Mouse (Mus musculus): ENCODE data around the gene Gys2. TPM values are rescaled to one million over a fixed set of nuclear protein-coding genes. Genes with fewer than 3 reads are reported as not detected.
"Not testable (repeated sequence)": the region's sequence is repeated elsewhere in the genome, so short reads cannot be mapped to it uniquely, and the experiment has no call there.

The Gys2 gene
- polyA plus RNA-seq, 1 experiment from 2014 or later: 0.12 TPM

- peak overlapping the region; percentile 84 for H3K9ac ChIP-seq (ENCODE audit: low read length)
- no peaks in the 10 kb centered on the region; the same call in none of the 2 replicates for H3K27me3 ChIP-seq (ENCODE audit: control insufficient read depth, insufficient read depth, low read length)
- DNase-seq (ENCODE audit: low spot score, missing footprints): peak; percentile 89
- no peaks in the 10 kb centered on the region for H3K36me3 ChIP-seq (ENCODE audit: control insufficient read depth, insufficient read depth, low read length)
- H3K4me2 ChIP-seq: peak overlapping the region; percentile 86
- no peaks in the 10 kb centered on the region for H3K9me3 ChIP-seq (ENCODE audit: control insufficient read depth, low read length)
- no peak overlapping the region for H3K27ac ChIP-seq (ENCODE audit: low read depth, low read length)
- under 1% methylated on average over 30 of the region's 30 CpGs for WGBS
- peak overlapping the region; percentile 60 for H3K4me3 ChIP-seq (ENCODE audit: low read depth, low read length)
- H3K4me1 ChIP-seq (ENCODE audit: control insufficient read depth, insufficient read depth, low read length): peaks cover 17% of the 10 kb centered on the region
- peak; percentile 76 for ATAC-seq (ENCODE audit: low FRiP score)
These were observed 34.3 kb upstream of the Gys2 start for GRCm38 (mm10) chr6:142507033-142507784.

GRCm38 (mm10) chr6:142506338-142507032, 33.6 kb upstream of the Gys2 start:
- Histone ChIP-seq H3K36me3 (ENCODE audit: control insufficient read depth, insufficient read depth, low read length) (no peaks in the 10 kb centered on the region), H3K27ac (ENCODE audit: low read depth, low read length) (no peak overlapping the region), H3K4me2 (peak overlapping the region; percentile 86), H3K4me1 (ENCODE audit: control insufficient read depth, insufficient read depth, low read length) (peaks cover 16% of the 10 kb centered on the region), H3K9me3 (ENCODE audit: control insufficient read depth, low read length) (no peaks in the 10 kb centered on the region), H3K9ac (ENCODE audit: low read length) (peak overlapping the region; percentile 84), H3K4me3 (ENCODE audit: low read depth, low read length) (peak overlapping the region; percentile 60), H3K27me3 (ENCODE audit: control insufficient read depth, insufficient read depth, low read length) (no peaks in the 10 kb centered on the region; the same call in 1 of the 2 replicates)
- WGBS: 10% methylated on average over 10 of the region's 10 CpGs
- DNase-seq (ENCODE audit: low spot score, missing footprints): peak; percentile 89
- ATAC-seq (ENCODE audit: low FRiP score): no peak

- no peak for ATAC-seq (ENCODE audit: low FRiP score)
- Histone ChIP-seq H3K9me3 (ENCODE audit: control insufficient read depth, low read length) (no peaks in the 10 kb centered on the region), H3K27ac (ENCODE audit: low read depth, low read length) (no peak overlapping the region), H3K4me3 (ENCODE audit: low read depth, low read length) (no peak overlapping the region), H3K9ac (ENCODE audit: low read length) (no peak overlapping the region), H3K4me1 (ENCODE audit: control insufficient read depth, insufficient read depth, low read length) (peaks cover 14% of the 10 kb centered on the region), H3K4me2 (no peak overlapping the region), H3K27me3 (ENCODE audit: control insufficient read depth, insufficient read depth, low read length) (no peaks in the 10 kb centered on the region), H3K36me3 (ENCODE audit: control insufficient read depth, insufficient read depth, low read length) (0 out of 2 replicates have a peak, but pooled peaks cover 2% of the 10 kb centered on the region)
- no peak for DNase-seq (ENCODE audit: low spot score, missing footprints)
- 74% methylated on average over 8 of the region's 8 CpGs for WGBS
These were observed 30.7 kb upstream of the Gys2 start for GRCm38 (mm10) chr6:142503601-142504000.

DNA sequence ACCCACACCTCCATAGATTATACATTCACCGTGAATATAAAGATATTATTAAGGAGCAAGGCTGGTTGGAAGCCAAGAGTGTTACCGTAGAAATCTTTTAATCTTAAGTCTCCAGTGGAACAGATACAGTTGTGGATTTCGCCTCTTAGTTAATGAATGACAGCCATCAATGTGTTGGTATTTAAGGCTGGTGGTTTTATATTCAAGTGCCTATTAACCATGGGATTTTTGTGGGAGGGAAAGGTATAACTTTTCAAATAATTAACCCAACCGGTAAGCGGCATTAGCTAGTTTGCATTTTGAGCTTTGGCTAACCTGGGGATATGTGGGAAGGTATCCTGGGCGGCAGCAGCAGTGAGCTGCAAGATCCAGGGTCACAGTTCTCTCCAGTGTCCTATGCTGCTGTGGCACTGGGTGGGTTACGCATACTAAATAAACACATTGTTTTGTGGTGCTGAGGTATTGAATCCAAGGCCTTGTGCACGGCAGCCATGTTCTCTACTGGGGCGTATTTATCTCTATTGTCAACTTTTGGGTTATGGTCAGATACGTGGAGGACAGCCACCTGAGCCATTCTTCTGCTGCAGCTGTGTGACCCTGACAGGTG, 29.7 kb upstream of the Gys2 start:
- Histone ChIP-seq H3K9ac (ENCODE audit: low read length) (no peak overlapping the region), H3K4me3 (ENCODE audit: low read depth, low read length) (no peak overlapping the region), H3K9me3 (ENCODE audit: control insufficient read depth, low read length) (no peaks in the 10 kb centered on the region), H3K4me1 (ENCODE audit: control insufficient read depth, insufficient read depth, low read length) (peaks cover 9% of the 10 kb centered on the region), H3K4me2 (no peak overlapping the region), H3K27ac (ENCODE audit: low read depth, low read length) (no peak overlapping the region), H3K27me3 (ENCODE audit: control insufficient read depth, insufficient read depth, low read length) (no peaks in the 10 kb centered on the region), H3K36me3 (ENCODE audit: control insufficient read depth, insufficient read depth, low read length) (peaks cover 6% of the 10 kb centered on the region; the same call in 1 of the 2 replicates)
- DNase-seq (ENCODE audit: low spot score, missing footprints) (no peak), ATAC-seq (ENCODE audit: low FRiP score) (no peak)
- 91% methylated on average over 10 of the region's 10 CpGs for WGBS

GRCm38 (mm10) chr6:142490114-142490513, 17.2 kb upstream of the Gys2 start:
- H3K4me1 ChIP-seq (ENCODE audit: control insufficient read depth, insufficient read depth, low read length); ATAC-seq (ENCODE audit: low FRiP score); H3K36me3 ChIP-seq (ENCODE audit: control insufficient read depth, insufficient read depth, low read length); H3K4me2 ChIP-seq; DNase-seq (ENCODE audit: low spot score, missing footprints); H3K27ac ChIP-seq (ENCODE audit: low read depth, low read length); H3K27me3 ChIP-seq (ENCODE audit: control insufficient read depth, insufficient read depth, low read length); H3K4me3 ChIP-seq (ENCODE audit: low read depth, low read length); H3K9me3 ChIP-seq (ENCODE audit: control insufficient read depth, low read length); H3K9ac ChIP-seq (ENCODE audit: low read length): not testable (repeated sequence)
- 97% methylated on average over 6 of the region's 6 CpGs for WGBS

DNA sequence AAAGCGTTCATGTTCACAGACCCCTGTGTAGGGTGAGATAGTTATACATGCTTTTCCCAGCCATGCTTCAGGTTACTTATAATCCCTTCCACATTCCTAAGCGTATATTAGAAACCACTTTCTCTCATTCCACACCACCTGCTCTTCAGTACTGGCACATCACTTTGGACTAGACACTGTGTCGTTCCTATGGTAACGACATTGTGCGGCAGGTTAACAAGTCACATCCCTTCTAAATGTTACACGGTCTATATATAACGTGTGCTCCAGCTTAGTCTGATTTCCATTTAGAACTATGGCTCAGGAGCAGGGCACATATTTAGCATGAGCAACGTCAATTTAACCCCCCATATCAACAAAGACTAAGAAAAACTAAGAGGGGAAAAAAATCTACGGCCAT, 14.7 kb upstream of the Gys2 start:
- H3K9me3 ChIP-seq (ENCODE audit: control insufficient read depth, low read length): no peaks in the 10 kb centered on the region
- no peak overlapping the region for H3K4me3 ChIP-seq (ENCODE audit: low read depth, low read length)
- H3K4me2 ChIP-seq: no peak overlapping the region
- 92% methylated on average over 9 of the region's 9 CpGs for WGBS
- no peak overlapping the region for H3K27ac ChIP-seq (ENCODE audit: low read depth, low read length)
- DNase-seq (ENCODE audit: low spot score, missing footprints): no peak
- no peaks in the 10 kb centered on the region for H3K4me1 ChIP-seq (ENCODE audit: control insufficient read depth, insufficient read depth, low read length)
- no peaks in the 10 kb centered on the region for H3K27me3 ChIP-seq (ENCODE audit: control insufficient read depth, insufficient read depth, low read length)
- ATAC-seq (ENCODE audit: low FRiP score): no peak
- H3K9ac ChIP-seq (ENCODE audit: low read length): no peak overlapping the region
- peaks cover 4% of the 10 kb centered on the region; the same call in 1 of the 2 replicates for H3K36me3 ChIP-seq (ENCODE audit: control insufficient read depth, insufficient read depth, low read length)

DNA sequence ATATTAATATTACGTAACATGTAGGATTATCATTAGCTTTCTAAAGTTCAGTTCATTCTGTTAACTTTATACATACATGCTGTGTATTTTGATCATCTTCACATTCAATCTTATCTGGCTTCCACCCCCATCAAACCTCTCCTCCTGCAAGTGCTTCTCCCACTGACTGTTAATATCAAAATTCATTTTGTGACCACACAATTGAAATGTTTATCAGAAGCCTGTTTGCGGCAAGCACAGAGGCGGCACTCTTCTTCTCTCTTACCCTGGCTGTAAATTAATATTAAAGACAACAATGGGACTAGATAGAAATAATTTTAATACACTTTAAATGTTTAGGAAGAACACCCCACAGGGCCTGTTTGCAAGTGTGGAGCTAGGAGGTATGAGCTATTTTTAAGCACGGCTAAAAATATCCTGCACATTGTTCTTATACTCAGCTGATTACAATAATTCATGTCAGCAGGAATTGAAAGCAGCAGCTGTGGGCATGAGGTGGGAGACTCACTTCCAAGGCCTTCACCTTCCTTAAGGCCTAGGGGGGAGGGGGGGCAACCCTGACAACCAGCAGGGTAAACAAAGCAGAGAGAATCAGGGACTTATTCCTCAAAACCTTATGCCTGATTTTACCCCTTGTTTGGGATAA, 12.7 kb upstream of the Gys2 start:
- 95% methylated on average over 4 of the region's 4 CpGs for WGBS
- no peak for DNase-seq (ENCODE audit: low spot score, missing footprints)

GRCm38 (mm10) chr6:142477239-142477638, 4.3 kb upstream of the Gys2 start:
- ATAC-seq (ENCODE audit: low FRiP score): no peak
- no peak for DNase-seq (ENCODE audit: low spot score, missing footprints)
- Histone ChIP-seq H3K9me3 (ENCODE audit: control insufficient read depth, low read length) (no peaks in the 10 kb centered on the region), H3K27me3 (ENCODE audit: control insufficient read depth, insufficient read depth, low read length) (no peaks in the 10 kb centered on the region), H3K4me1 (ENCODE audit: control insufficient read depth, insufficient read depth, low read length) (no peaks in the 10 kb centered on the region), H3K9ac (ENCODE audit: low read length) (no peak overlapping the region), H3K27ac (ENCODE audit: low read depth, low read length) (no peak overlapping the region), H3K36me3 (ENCODE audit: control insufficient read depth, insufficient read depth, low read length) (no peaks in the 10 kb centered on the region), H3K4me2 (no peak overlapping the region), H3K4me3 (ENCODE audit: low read depth, low read length) (no peak overlapping the region)
- 72% methylated on average over 7 of the region's 7 CpGs for WGBS

More for the DNA sequence above, 12.7 kb upstream of the Gys2 start:
- Histone ChIP-seq H3K9ac (ENCODE audit: low read length) (no peak overlapping the region), H3K4me1 (ENCODE audit: control insufficient read depth, insufficient read depth, low read length) (no peaks in the 10 kb centered on the region), H3K9me3 (ENCODE audit: control insufficient read depth, low read length) (no peaks in the 10 kb centered on the region), H3K4me2 (no peak overlapping the region), H3K27ac (ENCODE audit: low read depth, low read length) (no peak overlapping the region), H3K27me3 (ENCODE audit: control insufficient read depth, insufficient read depth, low read length) (no peaks in the 10 kb centered on the region), H3K4me3 (ENCODE audit: low read depth, low read length) (no peak overlapping the region), H3K36me3 (ENCODE audit: control insufficient read depth, insufficient read depth, low read length) (no peaks in the 10 kb centered on the region; the same call in 1 of the 2 replicates)
- ATAC-seq (ENCODE audit: low FRiP score): no peak
